Mouse (Mus musculus) ovary, postnatal 10 days (tissue): Measurements from ENCODE around the gene Palm.
A peak's percentile ranks its signal among the peaks of the same experiment; 100 is the strongest.

Experiments used
- DNase-seq: peaks from one replicate; pipeline ENCODE4 v3.0.0; 2022; ENCODE audit warnings: low spot score

Palm gene

DNA sequence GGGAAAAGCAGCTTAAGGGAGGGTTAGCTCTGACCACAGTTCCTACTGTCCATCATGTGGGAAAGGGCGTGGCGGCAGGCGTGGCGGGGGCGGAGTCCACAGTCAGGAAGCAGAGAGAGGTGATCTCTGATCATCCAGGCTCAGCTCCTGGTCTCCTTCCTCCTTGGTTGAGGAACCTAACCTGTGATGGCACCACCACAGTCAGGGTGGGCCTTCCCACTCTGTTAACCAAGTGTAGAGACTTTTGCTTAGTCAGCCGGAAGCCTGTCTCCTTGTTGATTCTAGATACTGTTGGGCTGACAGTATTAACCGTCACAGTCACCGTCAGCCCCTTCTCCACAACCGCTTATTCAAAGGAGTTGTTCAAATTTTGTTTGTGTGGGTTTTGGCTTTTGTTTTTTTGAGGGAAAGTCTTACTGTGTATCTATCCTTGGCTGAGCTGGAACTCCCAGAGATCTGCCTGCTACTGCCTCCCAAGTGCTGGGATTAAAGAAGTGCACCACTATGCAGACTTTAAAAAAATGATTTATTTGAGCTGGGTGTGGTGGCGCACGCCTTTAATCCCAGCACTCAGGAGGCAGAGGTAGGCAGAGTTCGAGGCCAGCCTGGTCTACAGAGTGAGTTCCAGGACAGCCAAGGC, 5.0 kb downstream of the Palm start:
- no peak for DNase-seq

GRCm38 (mm10) chr10:79800508-79800907, 7.1 kb downstream of the Palm start:
- DNase-seq = no peak

GRCm38 (mm10) chr10:79801837-79802236, 8.5 kb downstream of the Palm start:
- DNase-seq = no peak

- no peak for DNase-seq
Observed at GRCm38 (mm10) chr10:79802331-79802971, 9.1 kb downstream of the Palm start.

DNA sequence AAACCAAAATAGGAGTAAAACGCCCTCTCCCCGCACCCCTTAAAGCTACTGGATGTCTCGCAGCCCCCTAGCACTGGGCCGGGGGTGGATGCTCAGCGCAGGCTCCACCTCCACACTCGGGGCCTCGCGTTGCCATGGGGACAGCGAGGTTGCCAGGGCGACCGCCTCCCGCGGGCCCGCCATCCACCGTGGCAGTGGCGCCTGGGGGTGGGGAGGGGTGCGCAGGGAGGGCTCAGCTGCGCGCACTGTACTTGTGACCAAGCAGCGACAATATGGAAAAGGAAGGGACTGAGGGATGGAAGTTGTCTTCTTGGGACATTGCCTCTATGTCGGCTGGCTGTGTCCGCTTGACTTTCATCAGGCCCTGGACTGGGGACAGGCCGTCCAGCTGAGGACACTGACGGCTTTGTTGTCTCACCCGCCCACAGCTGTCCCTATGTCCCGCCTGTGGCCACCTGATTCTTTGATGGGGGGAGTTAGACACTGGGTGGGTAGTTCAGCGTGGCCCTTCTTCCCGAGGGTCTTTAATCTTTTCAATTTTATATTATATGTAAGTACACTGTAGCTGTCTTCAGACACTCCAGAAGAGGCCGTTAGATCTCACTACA, 10.4 kb downstream of the Palm start:
- DNase-seq = no peak

GRCm38 (mm10) chr10:79805636-79806035, 12.3 kb downstream of the Palm start:
- no peak for DNase-seq

GRCm38 (mm10) chr10:79806331-79806730, 13.0 kb downstream of the Palm start:
- no peak for DNase-seq

GRCm38 (mm10) chr10:79806972-79807371, 13.6 kb downstream of the Palm start:
- DNase-seq = no peak

DNA sequence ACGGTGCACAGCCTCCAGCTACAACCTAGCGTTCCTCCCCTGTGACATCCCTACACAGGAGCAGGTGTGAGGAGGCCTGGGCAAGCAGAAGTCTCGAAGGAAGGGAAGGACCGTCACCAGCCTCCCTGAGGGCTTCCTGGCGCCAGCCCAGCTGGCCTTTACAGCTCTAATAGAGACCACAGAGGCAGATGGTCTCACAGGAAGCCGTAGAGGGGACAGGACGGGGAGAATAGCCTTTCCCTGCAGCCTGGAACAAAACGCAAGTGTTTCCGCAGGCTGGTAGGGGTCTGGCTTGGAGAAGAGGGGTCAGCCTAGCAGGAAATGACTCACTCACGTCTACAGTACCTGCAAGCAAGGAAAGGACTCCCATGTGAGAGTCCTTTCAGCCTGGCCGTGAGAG, 14.5 kb downstream of the Palm start:
- DNase-seq = no peak

DNA sequence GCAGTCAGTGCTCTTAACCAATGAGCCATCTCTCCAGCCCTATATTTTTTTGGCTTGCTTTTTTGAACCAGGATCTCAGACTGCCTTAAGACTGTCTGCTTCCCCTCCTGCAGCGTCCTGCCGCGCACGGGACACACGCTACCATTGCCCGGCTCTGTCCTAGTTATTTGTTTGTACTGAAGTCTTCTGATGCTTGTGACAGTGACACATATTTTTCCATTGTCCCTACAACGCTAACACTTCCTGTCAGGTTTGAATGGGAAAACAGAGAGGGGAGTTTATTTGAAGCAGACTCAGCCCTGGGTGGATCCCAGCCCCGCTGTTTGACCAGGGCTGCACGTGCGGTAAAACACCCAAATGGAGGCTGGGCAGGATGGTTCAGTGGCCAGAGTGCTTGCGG, 15.4 kb downstream of the Palm start:
- DNase-seq = no peak

DNA sequence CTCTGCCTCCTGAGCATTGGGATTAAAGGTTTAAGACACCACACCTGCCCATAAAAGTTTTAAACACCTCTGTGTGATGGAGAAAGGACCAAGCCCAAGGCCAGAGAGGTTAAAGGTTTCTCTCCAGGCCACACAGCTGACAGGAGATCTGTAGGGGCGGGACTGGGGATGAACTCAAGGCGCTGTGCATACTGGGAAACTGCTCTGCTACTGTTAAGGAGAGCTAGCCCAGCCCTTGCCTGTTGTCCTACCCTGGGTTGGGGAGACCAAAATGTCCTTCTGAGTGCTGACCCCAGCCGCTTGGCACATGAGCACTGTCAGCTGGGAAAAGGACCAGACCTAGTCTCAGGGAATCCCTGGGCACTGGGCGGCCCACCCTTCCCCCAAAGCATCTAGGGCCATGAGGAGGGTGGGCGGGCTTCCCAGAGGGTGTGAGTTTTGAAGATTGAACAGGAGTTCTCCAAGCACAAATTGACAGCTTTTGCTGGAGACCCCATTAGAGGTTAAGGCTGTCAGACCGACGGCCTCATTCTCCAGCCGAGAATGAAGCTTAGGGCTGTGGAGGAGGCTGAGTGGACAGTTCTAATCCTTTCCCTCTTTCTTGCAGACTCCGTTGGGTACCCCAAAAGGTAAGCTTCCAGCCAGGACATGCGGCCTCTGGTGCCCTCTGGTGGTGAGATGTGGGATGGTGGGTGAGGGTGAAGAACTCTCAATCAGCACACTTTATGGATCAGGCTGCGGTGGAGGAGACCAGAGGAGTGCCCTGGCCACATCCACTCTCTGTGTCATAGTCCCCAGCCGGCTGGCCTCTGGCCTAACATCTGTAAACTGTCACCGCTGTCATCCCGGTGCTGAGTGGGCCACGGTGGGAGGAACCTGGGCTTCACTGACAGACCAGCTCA, 18.6 kb downstream of the Palm start:
- DNase-seq = peak; percentile 88

DNA sequence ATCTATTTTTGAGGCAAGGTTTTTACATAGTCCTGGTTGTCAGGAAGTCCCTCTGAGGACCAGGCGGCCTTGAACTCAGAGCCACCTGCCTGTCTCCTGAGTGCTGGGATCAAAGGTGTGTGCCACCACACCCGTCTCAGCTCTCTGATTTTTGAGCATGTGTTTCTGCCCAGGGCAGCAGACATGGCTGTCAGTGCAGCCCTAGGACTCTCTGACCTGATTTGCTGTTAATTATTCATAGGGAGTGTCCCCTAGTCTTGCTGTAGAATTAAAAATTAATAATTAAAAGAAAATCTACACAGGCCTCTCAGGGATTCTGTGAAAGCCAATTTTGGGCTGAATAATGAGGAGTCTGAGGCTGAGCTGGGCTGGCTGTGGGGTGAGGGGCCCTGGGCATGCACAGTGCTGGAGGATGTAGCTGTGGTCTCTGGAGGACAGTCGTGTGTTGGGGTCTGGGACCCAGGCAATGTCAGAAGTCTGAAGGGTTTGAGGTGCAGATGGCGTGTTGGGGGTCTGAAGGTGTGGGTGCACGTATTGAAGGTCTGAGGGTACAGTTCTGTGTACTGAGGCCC, 21.0 kb downstream of the Palm start:
- DNase-seq = no peak

- no peak for DNase-seq
Observed at GRCm38 (mm10) chr10:79815671-79816494, 22.5 kb downstream of the Palm start.

GRCm38 (mm10) chr10:79817111-79817510, 23.7 kb downstream of the Palm start:
- DNase-seq = no peak

- no peak for DNase-seq
Observed at GRCm38 (mm10) chr10:79818225-79818624, 24.9 kb downstream of the Palm start.

DNA sequence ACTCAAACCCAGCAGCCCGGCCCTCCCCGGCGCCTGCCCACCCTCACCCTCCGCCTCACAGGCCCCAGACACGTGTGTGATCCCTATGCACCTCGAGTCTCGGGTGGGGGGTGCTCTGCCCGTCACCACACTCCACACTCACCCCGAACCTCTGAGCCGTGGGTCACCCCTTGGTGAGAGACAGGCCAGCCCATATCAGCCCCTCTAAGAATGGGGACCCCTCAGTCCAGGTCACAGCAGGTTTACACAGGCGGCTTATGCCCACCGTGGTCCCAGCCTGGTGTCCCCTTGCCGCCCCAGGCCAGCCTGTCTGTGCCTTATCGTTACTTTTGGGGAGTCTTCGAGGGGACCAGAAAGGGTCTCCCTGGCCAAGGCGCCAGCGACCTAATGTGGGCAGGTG, 26.2 kb downstream of the Palm start:
- DNase-seq = no peak

GRCm38 (mm10) chr10:79820277-79820676, 26.9 kb downstream of the Palm start:
- DNase-seq = no peak

DNA sequence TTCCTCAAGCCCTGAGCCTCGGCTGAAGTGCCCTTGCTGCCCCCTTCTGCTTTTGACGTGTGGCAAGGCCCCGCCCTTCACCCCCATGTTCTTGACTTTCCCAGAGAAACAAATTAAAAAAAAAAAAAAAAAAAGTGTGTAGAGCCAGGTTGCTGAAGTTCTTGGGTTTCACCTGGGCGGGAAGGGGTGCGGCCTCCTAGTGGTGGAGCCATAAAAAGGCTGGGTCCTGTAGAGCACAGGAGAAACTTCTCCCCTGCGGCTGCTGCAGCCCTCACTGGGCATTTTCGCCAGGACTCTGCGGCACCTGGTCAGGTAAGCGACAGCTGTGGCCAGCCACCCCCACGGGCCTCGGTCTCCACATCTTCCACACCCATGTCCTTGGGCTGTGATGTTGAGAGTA, 27.4 kb downstream of the Palm start, which contains the start of gene Misp:
Gene Misp (plus strand): TSS at position 208 of the 400 bp plus-strand sequence.
- no peak for DNase-seq

DNA sequence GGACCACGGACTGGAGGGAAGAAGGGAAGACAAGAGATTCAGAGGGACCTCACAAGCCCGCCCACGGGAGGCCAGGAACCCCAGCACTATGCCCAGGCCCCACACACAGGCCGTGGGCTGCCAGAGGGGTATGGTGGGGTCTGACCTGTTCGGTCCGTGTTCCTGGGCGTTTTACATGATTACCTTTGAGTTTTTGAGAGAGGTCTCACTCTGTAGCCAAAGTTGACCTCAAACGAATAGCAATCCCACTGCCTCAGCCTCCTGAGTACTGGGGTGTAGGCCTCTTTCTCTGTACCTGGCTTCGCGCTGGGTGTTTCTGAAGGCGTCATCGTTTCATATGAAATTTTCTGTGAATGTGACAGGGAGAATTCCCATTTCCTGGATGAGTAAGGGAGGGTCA, 28.4 kb downstream of the Palm start:
- no peak for DNase-seq

DNA sequence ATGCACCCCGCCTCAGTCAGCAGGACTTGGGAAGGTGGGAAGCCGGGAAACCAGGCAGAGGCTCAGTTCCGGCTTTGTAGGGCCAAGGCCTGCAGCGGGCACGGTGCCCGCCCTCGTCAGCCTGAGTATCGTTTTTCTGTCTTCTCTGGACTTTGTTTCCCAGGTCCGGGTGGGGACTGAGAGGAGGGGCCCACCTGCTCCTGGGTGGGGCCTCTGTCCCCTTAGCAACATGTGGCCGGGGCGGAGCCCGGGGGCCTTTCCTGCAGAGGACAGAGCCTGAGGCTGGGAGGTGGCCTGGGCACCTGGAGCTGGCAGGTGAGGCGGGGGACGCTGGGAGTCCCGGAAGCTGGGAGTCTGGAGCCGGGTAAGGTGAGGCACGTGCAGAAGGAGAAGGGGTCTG, 29.0 kb downstream of the Palm start:
- DNase-seq = no peak

DNA sequence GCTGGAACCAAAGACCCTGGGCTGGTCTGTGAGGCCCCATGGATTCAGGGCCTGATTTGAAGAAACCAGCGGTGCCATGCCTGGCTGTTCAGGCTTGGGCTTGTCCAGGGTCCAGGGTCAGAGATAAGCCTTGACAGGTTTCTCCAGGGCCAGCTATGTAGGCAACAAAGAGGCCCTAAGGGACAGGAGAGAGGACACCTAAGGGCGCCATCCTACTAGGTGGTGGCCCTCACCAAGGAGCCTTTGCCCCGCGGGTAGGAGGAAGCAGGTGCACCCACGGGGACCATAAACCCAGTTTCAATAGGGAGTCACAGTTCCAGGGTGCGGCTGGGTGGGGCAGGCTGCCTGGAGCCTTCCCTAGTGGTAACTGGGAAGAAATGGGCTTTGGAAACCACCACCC, 29.6 kb downstream of the Palm start:
- DNase-seq = no peak
